26 mouse cellular contexts compared by ENCODE assay signal in genomic region chr1:153227096-153227495, GRCm38 (mm10). TPM values are rescaled to one million over a fixed set of nuclear protein-coding genes. Genes with fewer than 3 reads are reported as not detected.
A peak's percentile ranks its signal among the peaks of the same experiment; 100 is the strongest.
DNase-seq lines count a peak whose midpoint lies in the region; ATAC-seq and TF ChIP-seq lines count a peak whose summit lies in the region.
"Had no signal": no experiment of that assay in that cellular context is flagged by ENCODE, and none has a peak within 500 bp of the region (broad histone marks: within the 10 kb centered on the region; RNA-seq: fewer than 3 reads in every experiment).

No protein-coding gene starts in this region.

- no peaks in the 10 kb centered on the region; the same call in 1 of the 2 replicates for H3K79me2 ChIP-seq in heart, adult 2 months (replicated peaks; ENCODE audit: control insufficient read depth, insufficient read depth, low read length)

- peaks cover 15% of the 10 kb centered on the region for H3K36me3 ChIP-seq in heart, adult 2 months (ENCODE audit: control insufficient read depth, insufficient read depth, low read length)
- peaks cover 70% of the 10 kb centered on the region for H3K36me3 ChIP-seq in hindbrain, embryonic 12.5 days

- 73% methylated on average over 8 of the region's 8 CpGs for WGBS in heart, adult 2 months
- 87% methylated on average over 8 of the region's 8 CpGs for WGBS in hindbrain, embryonic 12.5 days

- no peaks in the 10 kb centered on the region for H3K9me3 ChIP-seq in hindbrain, embryonic 12.5 days (replicated peaks)
- H3K9me3 ChIP-seq: embryonic facial prominence, embryonic 12.5 days; embryonic facial prominence, embryonic 15.5 days; heart, embryonic 12.5 days; heart, embryonic 15.5 days; hindbrain, embryonic 13.5 days; intestine, embryonic 15.5 days had no signal

- H3K4me3 ChIP-seq in heart, adult 2 months: no peak overlapping the region
- no peak overlapping the region for H3K4me3 ChIP-seq in hindbrain, embryonic 12.5 days
- H3K4me3 ChIP-seq: embryonic facial prominence, embryonic 12.5 days; embryonic facial prominence, embryonic 15.5 days; heart, embryonic 12.5 days; heart, embryonic 15.5 days; hindbrain, embryonic 13.5 days; intestine, embryonic 15.5 days had no signal

- TF ChIP-seq CTCF in heart, adult 2 months (IDR thresholded peaks at IDR 0.05): no peak

- TF ChIP-seq POLR2A in heart, adult 2 months (IDR thresholded peaks at IDR 0.05; ENCODE audit: insufficient read depth, low read depth, low read length): no peak

- peak overlapping the region; percentile 17 for H3K27ac ChIP-seq in heart, adult 2 months
- no peak overlapping the region for H3K27ac ChIP-seq in hindbrain, embryonic 12.5 days
- H3K27ac ChIP-seq: embryonic facial prominence, embryonic 15.5 days; heart, embryonic 15.5 days; hindbrain, embryonic 13.5 days; intestine, embryonic 15.5 days had no signal

- TF ChIP-seq EP300 in heart, adult 2 months (IDR thresholded peaks at IDR 0.05; ENCODE audit: insufficient read depth, low read depth, low read length): no peak

- intact Hi-C loops in heart, adult 2 months (cut with DNase I): loop anchor here (5.0 kb wide), 2 partner anchors 100 to 105 kb away; partner anchors contain the start of gene Lamc1
- intact Hi-C loops in heart, postnatal 36 days (cut with DNase I): loop anchor here (5.0 kb wide), 1 partner anchor 125 kb away; no protein-coding TSS in a partner anchor

- peaks cover 10% of the 10 kb centered on the region for H3K4me1 ChIP-seq in heart, adult 2 months (ENCODE audit: control insufficient read depth, insufficient read depth, low read length)
- H3K4me1 ChIP-seq in hindbrain, embryonic 12.5 days: no peaks in the 10 kb centered on the region
- H3K4me1 ChIP-seq: embryonic facial prominence, embryonic 12.5 days; embryonic facial prominence, embryonic 15.5 days; heart, embryonic 12.5 days; heart, embryonic 15.5 days; hindbrain, embryonic 13.5 days; intestine, embryonic 15.5 days had no signal

- no peak for ATAC-seq in hindbrain, embryonic 12.5 days (ENCODE audit: low FRiP score)
- ATAC-seq: CD4-positive, CD25-positive, alpha-beta regulatory T cell, adult 4 months; forebrain, embryonic 14.5 days; forebrain, postnatal 0 days; hindbrain, embryonic 16.5 days; intestine, embryonic 15.5 days had no signal

- no peak overlapping the region for H3K4me2 ChIP-seq in hindbrain, embryonic 12.5 days (replicated peaks)
- H3K4me2 ChIP-seq: embryonic facial prominence, embryonic 12.5 days; embryonic facial prominence, embryonic 15.5 days; heart, embryonic 12.5 days; heart, embryonic 15.5 days; hindbrain, embryonic 13.5 days; intestine, embryonic 15.5 days had no signal

- H3K27me3 ChIP-seq in heart, adult 2 months (ENCODE audit: control insufficient read depth, insufficient read depth, low read length): no peaks in the 10 kb centered on the region
- no peaks in the 10 kb centered on the region for H3K27me3 ChIP-seq in hindbrain, embryonic 12.5 days
- H3K27me3 ChIP-seq: embryonic facial prominence, embryonic 12.5 days; embryonic facial prominence, embryonic 15.5 days; heart, embryonic 12.5 days; heart, embryonic 15.5 days; hindbrain, embryonic 13.5 days; intestine, embryonic 15.5 days had no signal

- no peak overlapping the region for H3K9ac ChIP-seq in heart, adult 2 months (ENCODE audit: low read depth, low read length)
- no peak overlapping the region for H3K9ac ChIP-seq in hindbrain, embryonic 12.5 days
- H3K9ac ChIP-seq: embryonic facial prominence, embryonic 12.5 days; embryonic facial prominence, embryonic 15.5 days; forebrain, postnatal 0 days; heart, embryonic 12.5 days; heart, embryonic 15.5 days; hindbrain, embryonic 13.5 days; intestine, embryonic 15.5 days had no signal

- DNase-seq in heart, adult 2 months: no peak
- no peak for DNase-seq in heart, postnatal 36 days
- DNase-seq in ES-CJ7 (ENCODE audit: low read depth, low spot score): peak; percentile 81
- peak; percentile 90 for DNase-seq in R1 (ENCODE audit: low read depth, low spot score)
- DNase-seq in neural tube, embryonic 10.5 days (ENCODE audit: extremely low spot score, low spot score): no peak
- DNase-seq: adrenal gland, postnatal 10 days; adrenal gland, postnatal 36 days; cerebellum, adult 18-20 months; cerebellum, adult 9-10 months; cerebellum, postnatal 14 days; forebrain, postnatal 0 days; gastrocnemius, postnatal 36 days; heart, postnatal 10 days; kidney, adult 11 months had no signal

RNA-seq across cellular contexts. Expression of gene Lamc2, which starts 40.8 kb away (rescaled TPM):
- 10 to 100 TPM in 1 of 2 experiments, 1 to 10 TPM in 1; 9.3 to 11.8 TPM for total RNA-seq in heart, adult 2 months (2021)
- 1.6 and 2.5 TPM in 2 replicates for polyA plus RNA-seq in heart, adult 2 months (2012; rRNA removed)
- total RNA-seq in heart, postnatal 36 days (2021): 1 to 10 TPM; 6.3 to 7.7 TPM
- 1.6 and 2.1 TPM in 2 replicates for polyA plus RNA-seq in hindbrain, embryonic 12.5 days (2016; fragmentation: Nextera tagmentation; extraction: Ambion mirVana)
- total RNA-seq: granulocyte monocyte progenitor cell, adult 5-6 weeks; hematopoietic stem cell, adult 5-6 weeks had no signal

Comparison
In these comparisons a context has a peak if more than half of its experiments do, and no peak if none do; other contexts are left out.
1. DNase-seq: peak in ES-CJ7 (single experiment) and R1 (single experiment); none in heart, adult 2 months (0 of 2), heart, postnatal 36 days (0 of 2) and neural tube, embryonic 10.5 days (single experiment).